Comparison of ENCODE assay signal across 8 mouse cellular contexts in genomic region chr11:22710596-22710995, GRCm38 (mm10).
DNase-seq lines count a peak whose midpoint lies in the region; ATAC-seq and TF ChIP-seq lines count a peak whose summit lies in the region.

No protein-coding gene starts in this region.

- H3K9ac ChIP-seq in forebrain, embryonic 12.5 days, result no peak overlapping the region
- no peak overlapping the region for H3K9ac ChIP-seq in neural tube, embryonic 11.5 days (ENCODE audit: low read length)
- H3K9ac ChIP-seq in forebrain, embryonic 16.5 days (replicated peaks; ENCODE audit: low read depth, low read length), result no peak overlapping the region

- H3K4me1 ChIP-seq in forebrain, embryonic 12.5 days, result no peaks in the 10 kb centered on the region
- H3K4me1 ChIP-seq in forebrain, embryonic 10.5 days, result no peaks in the 10 kb centered on the region
- H3K4me1 ChIP-seq in neural tube, embryonic 11.5 days (ENCODE audit: control insufficient read depth, insufficient read depth, low read length), result no peaks in the 10 kb centered on the region
- H3K4me1 ChIP-seq in forebrain, embryonic 16.5 days (replicated peaks; ENCODE audit: control insufficient read depth, insufficient read depth, low read length), result no peaks in the 10 kb centered on the region
- H3K4me1 ChIP-seq in spleen, adult 2 months (ENCODE audit: control insufficient read depth, insufficient read depth, insufficient read length), result peaks cover 3% of the 10 kb centered on the region; the same call in 1 of the 2 replicates

- 90% methylated on average over 2 of the region's 2 CpGs for WGBS in forebrain, embryonic 12.5 days
- 88% methylated on average over 2 of the region's 2 CpGs for WGBS in forebrain, embryonic 10.5 days
- WGBS in neural tube, embryonic 11.5 days, result 97% methylated on average over 2 of the region's 2 CpGs
- WGBS in forebrain, embryonic 16.5 days, result 89% methylated on average over 2 of the region's 2 CpGs
- 94% methylated on average over 2 of the region's 2 CpGs for WGBS in spleen, adult 2 months

- no peak overlapping the region for H3K4me3 ChIP-seq in forebrain, embryonic 12.5 days (replicated peaks)
- H3K4me3 ChIP-seq in forebrain, embryonic 10.5 days, result no peak overlapping the region
- no peak overlapping the region for H3K4me3 ChIP-seq in neural tube, embryonic 11.5 days (ENCODE audit: low read depth, low read length)
- no peak overlapping the region for H3K4me3 ChIP-seq in forebrain, embryonic 16.5 days (replicated peaks; ENCODE audit: low read length)
- H3K4me3 ChIP-seq in spleen, adult 2 months (ENCODE audit: extremely low read depth, insufficient read depth, insufficient read length), result no peak overlapping the region

- TF ChIP-seq CTCF in spleen, adult 2 months (IDR thresholded peaks at IDR 0.05; ENCODE audit: extremely low read depth, insufficient read depth, insufficient read length, insufficient replicate concordance), result no peak

- ATAC-seq in forebrain, embryonic 12.5 days (ENCODE audit: low FRiP score), result peak; percentile 79; the same call in 1 of the 2 replicates
- no peak; the same call in 1 of the 2 replicates for ATAC-seq in neural tube, embryonic 11.5 days (ENCODE audit: insufficient read depth, low FRiP score, low TSS enrichment)
- ATAC-seq in forebrain, embryonic 16.5 days, result peak; percentile 90

- H3K36me3 ChIP-seq in forebrain, embryonic 12.5 days (replicated peaks), result no peaks in the 10 kb centered on the region
- no peaks in the 10 kb centered on the region for H3K36me3 ChIP-seq in forebrain, embryonic 10.5 days (replicated peaks)
- H3K36me3 ChIP-seq in neural tube, embryonic 11.5 days (ENCODE audit: control insufficient read depth, insufficient read depth, low read length), result no peaks in the 10 kb centered on the region
- no peaks in the 10 kb centered on the region for H3K36me3 ChIP-seq in forebrain, embryonic 16.5 days (ENCODE audit: control insufficient read depth, insufficient read depth)
- no peaks in the 10 kb centered on the region for H3K36me3 ChIP-seq in spleen, adult 2 months (ENCODE audit: control insufficient read depth, insufficient read depth, low read length)

- no peak overlapping the region for H3K4me2 ChIP-seq in forebrain, embryonic 12.5 days
- no peak overlapping the region for H3K4me2 ChIP-seq in neural tube, embryonic 11.5 days (ENCODE audit: low read depth)
- no peak overlapping the region for H3K4me2 ChIP-seq in forebrain, embryonic 16.5 days (ENCODE audit: low read length)

- no peak for DNase-seq in forebrain, embryonic 10.5 days (ENCODE audit: extremely low spot score, low spot score)
- peak; percentile 27 for DNase-seq in neural tube, embryonic 11.5 days (ENCODE audit: low spot score)
- DNase-seq in neural tube, embryonic 10.5 days (ENCODE audit: extremely low spot score, low spot score), result no peak
- DNase-seq in lung, postnatal 10 days, result peak; percentile 55
- DNase-seq in spleen, adult 2 months (ENCODE audit: low read depth in 1 of 2, low spot score in 2 of 2), result peak; percentile 44 to 63
- no peak for DNase-seq in urinary bladder, postnatal 10 days (ENCODE audit: low spot score)

- H3K27ac ChIP-seq in forebrain, embryonic 12.5 days, result no peak overlapping the region
- no peak overlapping the region for H3K27ac ChIP-seq in forebrain, embryonic 10.5 days
- no peak overlapping the region for H3K27ac ChIP-seq in neural tube, embryonic 11.5 days (ENCODE audit: low read depth, low read length)
- no peak overlapping the region for H3K27ac ChIP-seq in forebrain, embryonic 16.5 days (ENCODE audit: low read length)
- H3K27ac ChIP-seq in spleen, adult 2 months (ENCODE audit: insufficient read depth, low read length), result no peak overlapping the region

- H3K27me3 ChIP-seq in forebrain, embryonic 12.5 days, result no peaks in the 10 kb centered on the region
- no peaks in the 10 kb centered on the region for H3K27me3 ChIP-seq in forebrain, embryonic 10.5 days (ENCODE audit: poor library complexity, severe bottlenecking)
- no peaks in the 10 kb centered on the region for H3K27me3 ChIP-seq in neural tube, embryonic 11.5 days (ENCODE audit: control insufficient read depth, insufficient read depth, low read length)
- no peaks in the 10 kb centered on the region for H3K27me3 ChIP-seq in forebrain, embryonic 16.5 days (replicated peaks; ENCODE audit: control insufficient read depth, insufficient read depth, low read length)
- H3K27me3 ChIP-seq in spleen, adult 2 months (ENCODE audit: control insufficient read depth, insufficient read depth, low read length), result no peaks in the 10 kb centered on the region

- TF ChIP-seq POLR2A in spleen, adult 2 months (IDR thresholded peaks at IDR 0.05; ENCODE audit: low read depth, low read length), result no peak

- no peaks in the 10 kb centered on the region for H3K9me3 ChIP-seq in forebrain, embryonic 12.5 days
- no peaks in the 10 kb centered on the region for H3K9me3 ChIP-seq in forebrain, embryonic 10.5 days
- no peaks in the 10 kb centered on the region for H3K9me3 ChIP-seq in neural tube, embryonic 11.5 days (ENCODE audit: control insufficient read depth, low read length)
- no peaks in the 10 kb centered on the region for H3K9me3 ChIP-seq in forebrain, embryonic 16.5 days (ENCODE audit: control insufficient read depth, low read length)

Comparison
In these comparisons a context has a peak if more than half of its experiments do, and no peak if none do; other contexts are left out.
1. DNase-seq: peak in neural tube, embryonic 11.5 days (single experiment), lung, postnatal 10 days (single experiment) and spleen, adult 2 months (2 of 2); none in forebrain, embryonic 10.5 days (single experiment), neural tube, embryonic 10.5 days (single experiment) and urinary bladder, postnatal 10 days (single experiment).